Mouse (Mus musculus) heart, postnatal 0 days (tissue): ENCODE measurements around the gene Prr15l. TPM values are rescaled to one million over a fixed set of nuclear protein-coding genes. Genes with fewer than 3 reads are reported as not detected.
A peak's percentile ranks its signal among the peaks of the same experiment; 100 is the strongest.

ENCODE experiments used
- ATAC-seq: fragments of 200-750 bp; cut with Nextera tagmentation; 2 replicates; pipeline ENCODE4 v1.8.0; 2017; ENCODE audit warnings: low read depth, moderate number of reproducible peaks, moderate library complexity; ENCODE audit not compliant: insufficient read depth
- DNase-seq: peaks from one replicate; pipeline ENCODE4 v3.0.0-alpha.2; 2016; ENCODE audit warnings: low spot score
- H3K27ac ChIP-seq: fragments of 300-500 bp; sonication (generic); 2 replicates; pipeline ENCODE4 v1.5.1; 2014; ENCODE audit warnings: low read depth, mild to moderate bottlenecking
- H3K27me3 ChIP-seq: fragments of 300-500 bp; sonication (generic); 2 replicates; pipeline ENCODE4 v1.6.1; 2014; ENCODE audit warnings: low read length, mixed read lengths; ENCODE audit not compliant: control insufficient read depth, insufficient read depth
- H3K36me3 ChIP-seq: fragments of 300-500 bp; sonication (generic); replicated peaks from 2 replicates; pipeline ENCODE4 v1.6.1; 2014; ENCODE audit warnings: low read length, mixed read lengths; ENCODE audit not compliant: control insufficient read depth, insufficient read depth
- H3K4me1 ChIP-seq: fragments of 300-500 bp; sonication (generic); 2 replicates; pipeline ENCODE4 v1.6.1; 2014; ENCODE audit warnings: antibody characterized with exemption; ENCODE audit not compliant: control insufficient read depth, insufficient read depth
- H3K4me2 ChIP-seq: fragments of 300-500 bp; sonication (generic); 2 replicates; pipeline ENCODE4 v1.6.1; 2014; ENCODE audit warnings: low read depth, mild to moderate bottlenecking, low read length, moderate library complexity
- H3K4me3 ChIP-seq: fragments of 300-500 bp; sonication (generic); 2 replicates; pipeline ENCODE4 v1.5.1; 2014; ENCODE audit warnings: low read depth, low read length
- H3K9ac ChIP-seq: fragments of 300-500 bp; sonication (generic); replicated peaks from 2 replicates; pipeline ENCODE4 v1.6.1; 2014; ENCODE audit warnings: low read depth, low read length, mixed read lengths
- H3K9me3 ChIP-seq: fragments of 300-500 bp; sonication (generic); replicated peaks from 2 replicates; pipeline ENCODE4 v1.6.1; 2016; ENCODE audit warnings: low read length; ENCODE audit not compliant: control insufficient read depth
- CTCF ChIP-seq: IDR thresholded peaks from 2 replicates; pipeline ENCODE4 v1.5.1; 2016; ENCODE audit warnings: antibody characterized with exemption, control low read depth, low read depth
- EP300 ChIP-seq: IDR thresholded peaks from 2 replicates; pipeline ENCODE4 v1.6.1; 2016; ENCODE audit warnings: antibody characterized with exemption, low read depth
- WGBS: fragments of 180-500 bp; shearing (Covaris S2); extraction: QIAGEN DNeasy Blood & Tissue Kit; methylation state at CpG from one replicate; pipeline ENCODE4 v1.1.7; 2014; 5-methylcytosine and 5-hydroxymethylcytosine counted together
- polyA plus RNA-seq: library from polyadenylated mRNA; unstranded; fragments of >200 nt; fragmentation: Nextera tagmentation; extraction: Ambion mirVana; gene quantifications from 2 replicates; pipeline ENCODE4 v1.2.1, GENCODE M21; 2015
- total RNA-seq: library from RNA; depleted of rRNA; stranded (reverse); fragments of >200 nt; gene quantifications from 2 replicates; pipeline ENCODE4 v1.2.3, GENCODE M21; 2014; ENCODE audit warnings: low replicate concordance; rRNA removed

Gene Prr15l
- total and polyA plus RNA-seq, 2 experiments from 2014 or later: 1.2 TPM; not detected in 1

DNA sequence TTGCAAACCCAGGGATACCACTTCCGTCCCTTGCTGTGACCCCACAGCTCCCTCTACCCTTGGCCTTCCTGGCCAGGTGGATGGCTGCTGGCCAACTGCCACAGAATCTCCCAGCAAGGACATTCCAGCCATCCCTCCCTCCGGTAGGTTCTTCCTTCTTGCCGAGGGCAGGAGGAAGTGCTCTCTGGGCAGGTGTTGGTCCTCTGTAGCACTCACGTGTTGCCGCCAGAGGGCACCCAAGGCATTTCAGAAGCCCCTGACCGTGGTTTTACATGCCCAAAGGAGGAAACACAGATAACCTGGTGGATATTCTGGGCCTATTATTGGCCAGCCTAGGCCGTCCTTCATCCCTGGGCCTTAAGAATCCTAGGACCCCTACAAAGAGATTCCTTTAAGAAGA lies 54.5 kb downstream of the Prr15l start:
- no peaks in the 10 kb centered on the region for H3K9me3 ChIP-seq
- 3% methylated on average over 7 of the region's 7 CpGs for WGBS
- ATAC-seq (no peak), DNase-seq (peak; percentile 79)
- no peak overlapping the region for H3K27ac ChIP-seq
- TF ChIP-seq CTCF (peak; percentile 90), EP300 (no peak)
- H3K27me3 ChIP-seq: peaks cover 35% of the 10 kb centered on the region
- H3K9ac ChIP-seq: no peak overlapping the region
- no peaks in the 10 kb centered on the region for H3K36me3 ChIP-seq
- no peaks in the 10 kb centered on the region; the same call in 1 of the 2 replicates for H3K4me1 ChIP-seq
- no peak overlapping the region for H3K4me2 ChIP-seq
- no peak overlapping the region for H3K4me3 ChIP-seq

DNA sequence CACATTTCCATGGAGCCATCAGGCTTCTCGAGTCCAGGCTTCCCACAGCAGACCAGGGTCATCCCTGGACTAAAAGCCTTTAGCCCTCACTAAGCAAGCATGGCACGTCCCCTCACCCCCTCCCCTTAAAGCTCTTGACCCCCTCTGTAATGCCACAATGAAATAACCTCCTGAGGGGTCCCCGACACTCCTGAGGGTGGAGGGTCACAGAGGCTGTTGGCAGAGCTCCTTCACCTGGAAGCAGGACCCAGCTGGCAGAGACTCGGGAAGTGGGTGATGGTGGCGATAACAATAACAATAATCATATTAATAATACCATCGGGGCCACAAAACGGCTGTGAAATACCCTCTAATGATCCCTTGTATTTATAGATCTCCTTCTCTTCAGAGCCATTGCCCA lies 55.0 kb downstream of the Prr15l start, which contains the start of gene Sp2:
TSS of gene Sp2 (minus strand) at position 101 of the 400 bp plus-strand sequence.
- H3K27ac ChIP-seq: no peak within 1 kb of the TSS
- no peak within 1 kb of the TSS for H3K4me2 ChIP-seq
- H3K4me1 ChIP-seq: no peaks in the 10 kb centered on the region; the same call in 1 of the 2 replicates
- TF ChIP-seq EP300: no peak
- TF ChIP-seq CTCF: no peak
- no peak for ATAC-seq
- 72% methylated on average over 7 of the region's 7 CpGs for WGBS
- no peak within 1 kb of the TSS for H3K4me3 ChIP-seq
- DNase-seq: no peak
- H3K36me3 ChIP-seq: no peaks in the 10 kb centered on the region
- H3K27me3 ChIP-seq: peaks cover 40% of the 10 kb centered on the region
- H3K9me3 ChIP-seq: no peaks in the 10 kb centered on the region
- no peak within 1 kb of the TSS for H3K9ac ChIP-seq

DNA sequence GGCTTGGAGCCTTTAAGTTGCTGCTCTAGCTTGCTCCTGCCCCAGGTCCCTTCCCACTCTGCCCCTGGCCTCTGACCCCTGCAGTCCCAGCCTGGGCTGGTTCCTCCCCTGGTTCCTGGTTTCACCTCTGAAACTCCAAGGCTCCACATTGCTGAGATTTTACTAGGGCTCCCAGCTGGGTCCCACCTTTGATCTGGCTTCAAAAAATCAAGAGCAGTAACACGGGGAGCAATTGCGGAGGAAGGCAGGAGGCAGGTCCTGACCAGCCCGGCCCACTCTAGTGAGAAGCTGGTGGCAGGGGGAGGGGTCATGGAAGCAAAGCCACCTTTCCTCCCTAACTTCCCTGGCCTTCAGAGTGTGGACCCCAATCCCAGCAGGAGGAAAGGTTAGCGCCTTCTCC lies 57.0 kb downstream of the Prr15l start:
- 17% methylated on average over 4 of the region's 4 CpGs for WGBS
- Histone ChIP-seq H3K27me3 (peaks cover 50% of the 10 kb centered on the region), H3K36me3 (no peaks in the 10 kb centered on the region), H3K9me3 (no peaks in the 10 kb centered on the region), H3K4me3 (no peak overlapping the region), H3K4me2 (no peak overlapping the region), H3K27ac (no peak overlapping the region), H3K4me1 (no peaks in the 10 kb centered on the region; the same call in 1 of the 2 replicates), H3K9ac (no peak overlapping the region)
- DNase-seq: no peak
- TF ChIP-seq EP300 (no peak), CTCF (no peak)
- ATAC-seq: no peak

- ATAC-seq (no peak), DNase-seq (no peak)
- no peaks in the 10 kb centered on the region for H3K9me3 ChIP-seq
- H3K9ac ChIP-seq: no peak overlapping the region
- H3K27me3 ChIP-seq: peaks cover 52% of the 10 kb centered on the region
- no peak overlapping the region for H3K4me2 ChIP-seq
- no peak overlapping the region for H3K27ac ChIP-seq
- H3K4me1 ChIP-seq: no peaks in the 10 kb centered on the region; the same call in 1 of the 2 replicates
- TF ChIP-seq EP300 (no peak), CTCF (no peak)
- H3K36me3 ChIP-seq: no peaks in the 10 kb centered on the region
- 44% methylated on average over 3 of the region's 3 CpGs for WGBS
- H3K4me3 ChIP-seq: no peak overlapping the region
Measured at GRCm38 (mm10) chr11:96986463-96986862, 58.6 kb downstream of the Prr15l start.

Other genes starting within 250 kb of the Prr15l start
- 14.4 and 14.8 TPM in 2 replicates for gene Snx11, start 150.5 kb upstream of the Prr15l start, total RNA-seq
- gene Snx11, start 150.5 kb upstream of the Prr15l start, polyA plus RNA-seq: 9.0 and 10.2 TPM in 2 replicates
- 9.9 and 24.9 TPM in 2 replicates for gene Cbx1, start 139.0 kb upstream of the Prr15l start, total RNA-seq
- gene Cbx1, start 139.0 kb upstream of the Prr15l start, polyA plus RNA-seq: 35.6 and 42.0 TPM in 2 replicates
- 98.8 and 99.1 TPM in 2 replicates for gene Nfe2l1, start 98.1 kb upstream of the Prr15l start, total RNA-seq
- 81.2 and 83.5 TPM in 2 replicates for gene Nfe2l1, start 98.1 kb upstream of the Prr15l start, polyA plus RNA-seq
- 45.8 and 54.7 TPM in 2 replicates for gene Copz2, start 78.2 kb upstream of the Prr15l start, total RNA-seq
- gene Copz2, start 78.2 kb upstream of the Prr15l start, polyA plus RNA-seq: 119 and 123 TPM in 2 replicates
- 23.6 and 25.2 TPM in 2 replicates for gene Cdk5rap3, start 11.6 kb upstream of the Prr15l start, total RNA-seq
- gene Cdk5rap3, start 11.6 kb upstream of the Prr15l start, polyA plus RNA-seq: 45.1 and 46.7 TPM in 2 replicates
- gene Pnpo, start 15.9 kb downstream of the Prr15l start, total RNA-seq: 20.9 and 27.3 TPM in 2 replicates
- 25.0 and 28.1 TPM in 2 replicates for gene Pnpo, start 15.9 kb downstream of the Prr15l start, polyA plus RNA-seq
- 6.2 and 6.8 TPM in 2 replicates for gene Sp2, start 54.9 kb downstream of the Prr15l start, total RNA-seq
- gene Sp2, start 54.9 kb downstream of the Prr15l start, polyA plus RNA-seq: 8.9 and 9.0 TPM in 2 replicates
- 0.04 and 0.19 TPM in 2 replicates for gene Sp6, start 85.3 kb downstream of the Prr15l start, total RNA-seq
- gene Sp6, start 85.3 kb downstream of the Prr15l start, polyA plus RNA-seq: 0.08 TPM in 1 of 2 replicates, not detected in the other
- 29.3 and 31.7 TPM in 2 replicates for gene Scrn2, start 101.8 kb downstream of the Prr15l start, total RNA-seq
- gene Scrn2, start 101.8 kb downstream of the Prr15l start, polyA plus RNA-seq: 16.6 and 19.0 TPM in 2 replicates
- gene Lrrc46, start 113.3 kb downstream of the Prr15l start, total RNA-seq: 0.80 TPM in 1 of 2 replicates, not detected in the other
- 0.53 and 0.65 TPM in 2 replicates for gene Lrrc46, start 113.3 kb downstream of the Prr15l start, polyA plus RNA-seq
- 77.7 and 81.2 TPM in 2 replicates for gene Mrpl10, start 113.5 kb downstream of the Prr15l start, total RNA-seq
- gene Mrpl10, start 113.5 kb downstream of the Prr15l start, polyA plus RNA-seq: 67.0 and 67.3 TPM in 2 replicates
- gene Osbpl7, start 122.5 kb downstream of the Prr15l start, total RNA-seq: 8.6 and 10.6 TPM in 2 replicates
- gene Osbpl7, start 122.5 kb downstream of the Prr15l start, polyA plus RNA-seq: 2.7 and 3.0 TPM in 2 replicates
- not detected in 2 replicates for gene Tbx21, start 187.2 kb downstream of the Prr15l start, total RNA-seq
- not detected in 2 replicates for gene Tbx21, start 187.2 kb downstream of the Prr15l start, polyA plus RNA-seq
- gene Tbkbp1, start 223.4 kb downstream of the Prr15l start, total RNA-seq: 8.9 and 27.8 TPM in 2 replicates
- gene Tbkbp1, start 223.4 kb downstream of the Prr15l start, polyA plus RNA-seq: 2.8 and 3.4 TPM in 2 replicates